Mouse (Mus musculus): ENCODE results near the gene Oaf. TPM values are rescaled to one million over a fixed set of nuclear protein-coding genes. Genes with fewer than 3 reads are reported as not detected.

Oaf gene
- polyA plus RNA-seq, 1 experiment from 2014 or later, result 42.1 TPM

- Histone ChIP-seq H3K4me3 (no peak overlapping the region), H3K27ac (peak overlapping the region; percentile 74; the same call in 1 of the 2 replicates), H3K9me3 (no peaks in the 10 kb centered on the region), H3K36me3 (replicated peaks) (peaks cover 84% of the 10 kb centered on the region), H3K4me1 (peaks cover 67% of the 10 kb centered on the region), H3K27me3 (ENCODE audit: poor library complexity, severe bottlenecking) (no peaks in the 10 kb centered on the region)
- 72% methylated on average over 4 of the region's 4 CpGs for WGBS
- DNase-seq (ENCODE audit: extremely low spot score, low spot score), result no peak
These were observed 8.8 kb downstream of the Oaf start for GRCm38 (mm10) chr9:43230886-43231285.

GRCm38 (mm10) chr9:43229962-43230361 is 9.7 kb downstream of the Oaf start:
- Histone ChIP-seq H3K4me1 (peaks cover 70% of the 10 kb centered on the region), H3K9me3 (no peaks in the 10 kb centered on the region), H3K4me3 (no peak overlapping the region), H3K36me3 (replicated peaks) (peaks cover 79% of the 10 kb centered on the region), H3K27ac (peak overlapping the region; percentile 74; the same call in 1 of the 2 replicates), H3K27me3 (ENCODE audit: poor library complexity, severe bottlenecking) (no peaks in the 10 kb centered on the region)
- WGBS, result 92% methylated on average over 7 of the region's 7 CpGs
- no peak for DNase-seq (ENCODE audit: extremely low spot score, low spot score)

DNA sequence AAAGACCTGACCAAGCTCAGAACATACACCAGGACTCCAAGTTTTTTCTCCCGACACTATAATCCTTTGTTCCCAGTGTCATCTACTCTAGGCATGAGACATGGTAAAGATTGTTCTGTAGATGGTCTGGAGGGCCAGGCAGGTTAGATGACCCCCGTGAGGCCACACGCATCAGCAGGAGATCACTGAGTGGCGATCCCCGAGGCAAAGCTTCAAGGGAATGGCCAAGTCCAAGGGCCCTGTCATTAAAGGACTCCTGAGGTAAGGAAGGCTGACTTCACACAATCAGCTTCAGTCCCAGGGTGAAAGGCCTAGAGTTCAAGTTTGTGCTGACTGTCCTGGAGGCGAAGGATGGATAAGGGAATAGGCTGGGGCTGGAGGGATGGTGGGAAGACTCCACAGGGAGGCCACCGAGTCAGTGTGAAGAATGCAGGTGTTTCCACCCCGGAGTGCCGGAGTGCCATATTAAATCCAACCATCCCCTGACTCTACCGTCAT is 10.3 kb downstream of the Oaf start:
- H3K4me1 ChIP-seq, result peaks cover 74% of the 10 kb centered on the region
- 91% methylated on average over 10 of the region's 10 CpGs for WGBS
- H3K4me3 ChIP-seq, result no peak overlapping the region
- 0 out of 2 replicates have a peak overlapping the region, but pooled peaks have one; percentile 2 for H3K27ac ChIP-seq
- no peaks in the 10 kb centered on the region for H3K27me3 ChIP-seq (ENCODE audit: poor library complexity, severe bottlenecking)
- no peak for DNase-seq (ENCODE audit: extremely low spot score, low spot score)
- peaks cover 78% of the 10 kb centered on the region for H3K36me3 ChIP-seq (replicated peaks)
- no peaks in the 10 kb centered on the region for H3K9me3 ChIP-seq

GRCm38 (mm10) chr9:43228745-43229144 is 11.0 kb downstream of the Oaf start:
- Histone ChIP-seq H3K36me3 (replicated peaks) (peaks cover 78% of the 10 kb centered on the region), H3K9me3 (no peaks in the 10 kb centered on the region), H3K27me3 (ENCODE audit: poor library complexity, severe bottlenecking) (no peaks in the 10 kb centered on the region), H3K4me1 (peaks cover 69% of the 10 kb centered on the region), H3K4me3 (no peak overlapping the region), H3K27ac (no peak overlapping the region)
- DNase-seq (ENCODE audit: extremely low spot score, low spot score), result no peak
- 87% methylated on average over 2 of the region's 2 CpGs for WGBS

DNA sequence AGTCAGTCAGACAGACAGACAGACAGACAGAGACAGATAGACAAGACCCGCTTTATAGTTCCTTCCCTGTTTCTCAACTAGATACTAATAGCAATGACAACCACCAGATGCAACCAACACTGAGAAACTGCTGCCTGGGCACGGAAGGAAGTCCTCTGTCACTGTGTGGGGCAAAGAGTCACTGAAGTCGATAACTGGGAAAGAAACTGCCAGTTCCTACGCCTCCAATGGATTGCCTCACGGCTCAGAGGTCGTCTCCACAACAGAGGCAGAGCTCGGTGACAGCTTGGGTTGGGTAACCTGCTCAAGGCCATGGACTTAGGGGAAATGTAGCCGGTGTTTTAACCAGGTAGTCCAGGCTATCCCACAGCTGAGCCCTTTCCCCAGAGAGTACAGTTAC is 12.1 kb downstream of the Oaf start:
- Histone ChIP-seq H3K9me3 (no peaks in the 10 kb centered on the region), H3K36me3 (replicated peaks) (peaks cover 78% of the 10 kb centered on the region), H3K4me1 (peaks cover 59% of the 10 kb centered on the region), H3K27me3 (ENCODE audit: poor library complexity, severe bottlenecking) (no peaks in the 10 kb centered on the region), H3K27ac (no peak overlapping the region), H3K4me3 (no peak overlapping the region)
- DNase-seq (ENCODE audit: extremely low spot score, low spot score), result no peak
- WGBS, result 94% methylated on average over 8 of the region's 8 CpGs

- WGBS, result 86% methylated on average over 9 of the region's 9 CpGs
- DNase-seq (ENCODE audit: extremely low spot score, low spot score), result no peak
- peaks cover 59% of the 10 kb centered on the region for H3K4me1 ChIP-seq
These were observed 13.0 kb downstream of the Oaf start for GRCm38 (mm10) chr9:43226573-43227160.

DNA sequence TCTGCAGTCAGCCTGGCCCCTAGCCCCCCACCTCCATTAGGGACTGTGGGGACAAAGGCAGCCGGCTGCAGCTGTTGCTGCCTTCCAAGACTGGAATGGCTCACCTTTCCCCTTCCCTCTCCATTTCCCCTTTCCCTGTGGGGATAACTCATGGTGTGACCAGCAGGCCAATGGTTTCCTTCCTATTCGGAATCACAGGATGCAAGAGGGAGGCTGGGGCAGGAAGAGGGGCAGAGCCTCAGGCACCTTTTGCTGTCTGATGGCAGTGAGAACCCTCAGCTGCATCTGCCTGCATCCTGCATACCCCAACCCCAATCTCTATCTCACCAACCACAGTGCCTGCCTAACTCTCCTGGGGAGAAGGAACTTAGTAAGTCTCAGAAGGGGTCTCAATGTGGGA is 14.2 kb downstream of the Oaf start:
- no peak overlapping the region for H3K4me3 ChIP-seq
- H3K27me3 ChIP-seq (ENCODE audit: poor library complexity, severe bottlenecking), result no peaks in the 10 kb centered on the region
- peaks cover 78% of the 10 kb centered on the region for H3K36me3 ChIP-seq (replicated peaks)
- H3K27ac ChIP-seq, result peak overlapping the region; percentile 71
- H3K4me1 ChIP-seq, result peaks cover 49% of the 10 kb centered on the region
- WGBS, result 45% methylated on average over 2 of the region's 2 CpGs
- DNase-seq (ENCODE audit: extremely low spot score, low spot score), result no peak
- no peaks in the 10 kb centered on the region for H3K9me3 ChIP-seq

More at GRCm38 (mm10) chr9:43226573-43227160, 13.0 kb downstream of the Oaf start:
- Histone ChIP-seq H3K27ac (0 out of 2 replicates have a peak overlapping the region, but pooled peaks have one; percentile 71), H3K4me3 (no peak overlapping the region), H3K27me3 (ENCODE audit: poor library complexity, severe bottlenecking) (no peaks in the 10 kb centered on the region), H3K36me3 (replicated peaks) (peaks cover 81% of the 10 kb centered on the region), H3K9me3 (no peaks in the 10 kb centered on the region)

DNA sequence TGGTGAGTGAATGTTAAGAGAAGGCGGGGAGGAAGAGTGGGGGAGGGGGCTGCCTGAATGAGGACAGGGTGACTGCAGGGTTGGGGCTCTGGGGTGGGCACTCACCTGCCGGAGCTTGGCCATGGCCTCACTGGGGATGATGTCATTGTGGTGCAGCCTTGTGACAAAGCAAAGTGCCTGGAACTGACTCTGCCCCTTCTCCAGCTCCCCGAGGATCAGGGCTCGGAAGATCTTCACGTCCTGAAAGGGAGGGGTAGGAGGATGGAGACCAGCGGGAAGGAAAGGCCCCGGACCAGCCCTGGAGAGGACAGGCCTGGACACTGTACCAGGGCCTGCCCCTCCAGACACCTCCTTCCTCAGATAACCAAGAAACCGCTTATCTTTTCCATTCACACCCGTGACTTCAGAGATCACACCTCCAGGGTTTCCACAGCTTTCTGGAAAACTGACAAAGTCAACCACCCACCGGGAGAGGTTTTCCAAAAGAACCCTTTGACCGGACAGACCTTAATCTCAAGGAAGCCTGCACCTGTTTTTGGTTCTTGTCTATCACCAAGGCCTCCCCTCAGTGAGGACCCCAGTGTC is 14.8 kb downstream of the Oaf start:
- H3K27ac ChIP-seq, result peak overlapping the region; percentile 71
- peaks cover 73% of the 10 kb centered on the region for H3K36me3 ChIP-seq (replicated peaks)
- 61% methylated on average over 11 of the region's 11 CpGs for WGBS
- H3K9me3 ChIP-seq, result no peaks in the 10 kb centered on the region
- peaks cover 43% of the 10 kb centered on the region for H3K4me1 ChIP-seq
- H3K4me3 ChIP-seq, result no peak overlapping the region
- DNase-seq (ENCODE audit: extremely low spot score, low spot score), result no peak
- H3K27me3 ChIP-seq (ENCODE audit: poor library complexity, severe bottlenecking), result no peaks in the 10 kb centered on the region

- Histone ChIP-seq H3K9me3 (no peaks in the 10 kb centered on the region), H3K4me1 (peaks cover 40% of the 10 kb centered on the region), H3K4me3 (no peak overlapping the region), H3K27ac (peak overlapping the region; percentile 79), H3K36me3 (replicated peaks) (peaks cover 61% of the 10 kb centered on the region), H3K27me3 (ENCODE audit: poor library complexity, severe bottlenecking) (no peaks in the 10 kb centered on the region)
- peak; percentile 49 for DNase-seq (ENCODE audit: extremely low spot score, low spot score)
- 36% methylated on average over 8 of the region's 8 CpGs for WGBS
These were observed 17.3 kb downstream of the Oaf start for GRCm38 (mm10) chr9:43222429-43222715.

- H3K27me3 ChIP-seq (ENCODE audit: poor library complexity, severe bottlenecking), result no peaks in the 10 kb centered on the region
These were observed 17.9 kb downstream of the Oaf start for GRCm38 (mm10) chr9:43221643-43222428.

GRCm38 (mm10) chr9:43210771-43211450 is 28.8 kb downstream of the Oaf start:
- 27% methylated on average over 11 of the region's 11 CpGs for WGBS
- H3K27ac ChIP-seq, result peak overlapping the region; percentile 56; the same call in 1 of the 2 replicates
- peaks cover 22% of the 10 kb centered on the region for H3K4me1 ChIP-seq
- no peaks in the 10 kb centered on the region for H3K36me3 ChIP-seq (replicated peaks)
- peaks cover 53% of the 10 kb centered on the region for H3K27me3 ChIP-seq (ENCODE audit: poor library complexity, severe bottlenecking)
- DNase-seq (ENCODE audit: extremely low spot score, low spot score), result peak; percentile 58
- no peaks in the 10 kb centered on the region for H3K9me3 ChIP-seq
- H3K4me3 ChIP-seq, result no peak overlapping the region

More at GRCm38 (mm10) chr9:43221643-43222428, 17.9 kb downstream of the Oaf start:
- H3K36me3 ChIP-seq (replicated peaks), result peaks cover 57% of the 10 kb centered on the region
- peaks cover 38% of the 10 kb centered on the region for H3K4me1 ChIP-seq
- H3K4me3 ChIP-seq, result no peak overlapping the region
- WGBS, result 30% methylated on average over 18 of the region's 18 CpGs
- H3K27ac ChIP-seq, result peak overlapping the region; percentile 79
- DNase-seq (ENCODE audit: extremely low spot score, low spot score), result peak; percentile 90
- no peaks in the 10 kb centered on the region for H3K9me3 ChIP-seq

DNA sequence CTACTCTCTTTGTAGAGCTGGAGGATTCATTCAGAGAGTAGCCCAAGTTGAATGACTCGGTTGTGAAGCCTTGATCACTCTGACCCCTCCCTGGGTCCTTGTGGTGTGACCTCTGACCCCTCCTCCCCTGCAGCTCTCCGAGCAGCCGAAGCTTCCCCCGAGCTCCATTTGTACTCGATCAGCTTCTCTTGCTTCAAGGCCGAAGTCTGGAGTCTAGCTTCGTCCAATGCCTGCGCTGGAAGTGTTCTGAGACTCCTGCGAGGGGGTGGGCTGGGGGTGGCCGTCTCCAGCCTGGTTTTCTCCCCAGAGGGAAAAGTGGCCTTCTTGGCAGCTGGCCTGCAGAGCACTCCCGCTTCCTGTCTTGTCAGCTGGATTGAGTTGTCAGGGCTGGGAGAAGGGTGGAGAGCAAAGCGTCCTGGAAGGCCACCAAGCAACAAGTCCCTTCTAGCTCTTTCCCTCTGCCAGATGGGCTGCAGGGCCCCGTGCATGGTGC is 29.5 kb downstream of the Oaf start, which contains the start of gene Pou2f3:
Gene Pou2f3, minus strand, starts transcription at position 180 of the 493 bp plus-strand sequence.
- peaks cover 60% of the 10 kb centered on the region for H3K27me3 ChIP-seq (ENCODE audit: poor library complexity, severe bottlenecking)
- 5% methylated on average over 13 of the region's 13 CpGs for WGBS
- DNase-seq (ENCODE audit: extremely low spot score, low spot score), result no peak
- H3K36me3 ChIP-seq (replicated peaks), result no peaks in the 10 kb centered on the region
- peak within 1 kb of the TSS; percentile 56 for H3K27ac ChIP-seq
- H3K9me3 ChIP-seq, result no peaks in the 10 kb centered on the region
- peaks cover 28% of the 10 kb centered on the region for H3K4me1 ChIP-seq
- peak within 1 kb of the TSS; percentile 24; the same call in 1 of the 2 replicates for H3K4me3 ChIP-seq

All from forebrain, embryonic 10.5 days (tissue).